Mouse (Mus musculus) embryonic facial prominence, embryonic 11.5 days (tissue): ENCODE measurements at regions not wholly inside any gene's neighbourhood (a gene's known extent, or its start where the extent isn't known, plus 50 kb on each side); places are given as distances from the start of the nearest gene placed in this dataset.
A peak's percentile ranks its signal among the peaks of the same experiment; 100 is the strongest.

Experiments
- ATAC-seq: fragments of 200-750 bp; cut with Nextera tagmentation; replicated peaks from 2 replicates; pipeline ENCODE4 v1.8.0; 2017; ENCODE audit warnings: low read depth; ENCODE audit not compliant: insufficient number of reproducible peaks, low FRiP score, low TSS enrichment
- DNase-seq: peaks from one replicate; pipeline ENCODE4 v3.0.0-alpha.2; 2015; ENCODE audit warnings: low spot score
- H3K27ac ChIP-seq: fragments of 300-500 bp; sonication (generic); replicated peaks from 2 replicates; pipeline ENCODE4 v1.5.1; 2014; ENCODE audit warnings: mild to moderate bottlenecking, low read depth, low read length, control low read depth
- H3K27me3 ChIP-seq: fragments of 300-500 bp; sonication (generic); 2 replicates; pipeline ENCODE4 v1.6.1; 2014; ENCODE audit warnings: mild to moderate bottlenecking, low read length, moderate library complexity, mixed read lengths; ENCODE audit not compliant: control insufficient read depth, insufficient read depth
- H3K36me3 ChIP-seq: fragments of 300-500 bp; sonication (generic); replicated peaks from 2 replicates; pipeline ENCODE4 v1.6.1; 2014; ENCODE audit warnings: low read depth, mild to moderate bottlenecking, low read length, moderate library complexity, mixed read lengths; ENCODE audit not compliant: control insufficient read depth, insufficient read depth
- H3K4me1 ChIP-seq: fragments of 300-500 bp; sonication (generic); 2 replicates; pipeline ENCODE4 v1.6.1; 2014; ENCODE audit warnings: low read length, mixed read lengths; ENCODE audit not compliant: control insufficient read depth, insufficient read depth
- H3K4me2 ChIP-seq: fragments of 300-500 bp; sonication (generic); 2 replicates; pipeline ENCODE4 v1.6.1; 2014; ENCODE audit warnings: low read depth, mild to moderate bottlenecking, control low read depth, low read length, moderate library complexity
- H3K4me3 ChIP-seq: fragments of 300-500 bp; sonication (generic); 2 replicates; pipeline ENCODE4 v1.5.1; 2014; ENCODE audit warnings: low read depth, low read length, control low read depth
- H3K9ac ChIP-seq: fragments of 300-500 bp; sonication (generic); replicated peaks from 2 replicates; pipeline ENCODE4 v1.6.1; 2014; ENCODE audit warnings: mild to moderate bottlenecking, control low read depth, low read length
- H3K9me3 ChIP-seq: fragments of 300-500 bp; sonication (generic); replicated peaks from 2 replicates; pipeline ENCODE4 v1.6.1; 2016; ENCODE audit warnings: mild to moderate bottlenecking, low read length, inconsistent platforms, mixed read lengths; ENCODE audit not compliant: control insufficient read depth
- WGBS: fragments of 180-500 bp; shearing (Covaris S2); extraction: QIAGEN DNeasy Blood & Tissue Kit; methylation state at CpG from one replicate; pipeline ENCODE4 v1.1.7; 2014; 5-methylcytosine and 5-hydroxymethylcytosine counted together

- no peaks in the 10 kb centered on the region for H3K4me1 ChIP-seq
- no peak overlapping the region for H3K9ac ChIP-seq
- no peaks in the 10 kb centered on the region for H3K27me3 ChIP-seq
- H3K4me3 ChIP-seq = no peak overlapping the region
- WGBS = 95% methylated on average over 8 of the region's 8 CpGs
- no peak overlapping the region for H3K27ac ChIP-seq
- ATAC-seq (no peak), DNase-seq (no peak)
- H3K36me3 ChIP-seq = no peaks in the 10 kb centered on the region
- no peak overlapping the region for H3K4me2 ChIP-seq
- no peaks in the 10 kb centered on the region for H3K9me3 ChIP-seq
Observed at GRCm38 (mm10) chr3:35095221-35095620, 445.0 kb downstream of the Sox2 start.

- Histone ChIP-seq H3K4me3 (no peak overlapping the region), H3K27ac (no peak overlapping the region), H3K9me3 (no peaks in the 10 kb centered on the region), H3K4me1 (no peaks in the 10 kb centered on the region), H3K36me3 (no peaks in the 10 kb centered on the region), H3K27me3 (no peaks in the 10 kb centered on the region), H3K4me2 (no peak overlapping the region), H3K9ac (no peak overlapping the region)
- ATAC-seq (no peak), DNase-seq (no peak)
- 82% methylated on average over 5 of the region's 5 CpGs for WGBS
Observed at GRCm38 (mm10) chr3:35096381-35096780, 446.2 kb downstream of the Sox2 start.

GRCm38 (mm10) chr3:35097766-35098165 lies 447.6 kb downstream of the Sox2 start:
- Histone ChIP-seq H3K36me3 (no peaks in the 10 kb centered on the region), H3K4me3 (no peak overlapping the region), H3K4me1 (no peaks in the 10 kb centered on the region), H3K4me2 (no peak overlapping the region), H3K27me3 (no peaks in the 10 kb centered on the region), H3K9ac (no peak overlapping the region), H3K9me3 (no peaks in the 10 kb centered on the region), H3K27ac (no peak overlapping the region)
- no peak for DNase-seq
- WGBS = 81% methylated on average over 6 of the region's 6 CpGs
- no peak for ATAC-seq

- H3K4me3 ChIP-seq = no peak overlapping the region
- whole genome bisulfite sequencing = 62% methylated on average over 3 of the region's 3 CpGs
- DNase-seq = no peak
- no peak overlapping the region for H3K9ac ChIP-seq
- H3K4me2 ChIP-seq = no peak overlapping the region
- no peaks in the 10 kb centered on the region for H3K27me3 ChIP-seq
- H3K36me3 ChIP-seq = no peaks in the 10 kb centered on the region
- H3K27ac ChIP-seq = no peak overlapping the region
- H3K4me1 ChIP-seq = no peaks in the 10 kb centered on the region
- H3K9me3 ChIP-seq = no peaks in the 10 kb centered on the region
- ATAC-seq = no peak
Observed at GRCm38 (mm10) chr3:35099226-35099625, 449.0 kb downstream of the Sox2 start.

GRCm38 (mm10) chr3:35099876-35100420 lies 449.7 kb downstream of the Sox2 start:
- Histone ChIP-seq H3K9ac (no peak overlapping the region), H3K4me2 (no peak overlapping the region), H3K27ac (no peak overlapping the region), H3K4me1 (no peaks in the 10 kb centered on the region), H3K27me3 (no peaks in the 10 kb centered on the region), H3K9me3 (no peaks in the 10 kb centered on the region), H3K36me3 (no peaks in the 10 kb centered on the region), H3K4me3 (no peak overlapping the region)
- DNase-seq (no peak), ATAC-seq (no peak)
- WGBS = 61% methylated on average over 10 of the region's 10 CpGs

GRCm38 (mm10) chr3:35101286-35101685 lies 451.1 kb downstream of the Sox2 start:
- 72% methylated on average over 8 of the region's 8 CpGs for WGBS
- Histone ChIP-seq H3K4me2 (no peak overlapping the region), H3K36me3 (no peaks in the 10 kb centered on the region), H3K27me3 (no peaks in the 10 kb centered on the region), H3K9ac (no peak overlapping the region), H3K9me3 (no peaks in the 10 kb centered on the region), H3K4me1 (no peaks in the 10 kb centered on the region), H3K27ac (no peak overlapping the region), H3K4me3 (no peak overlapping the region)
- DNase-seq (no peak), ATAC-seq (no peak)

GRCm38 (mm10) chr3:35101951-35102350 lies 451.7 kb downstream of the Sox2 start:
- H3K27ac ChIP-seq = no peak overlapping the region
- H3K4me2 ChIP-seq = no peak overlapping the region
- H3K4me3 ChIP-seq = no peak overlapping the region
- DNase-seq (no peak), ATAC-seq (no peak)
- H3K27me3 ChIP-seq = no peaks in the 10 kb centered on the region
- H3K9ac ChIP-seq = no peak overlapping the region
- H3K36me3 ChIP-seq = no peaks in the 10 kb centered on the region
- no peaks in the 10 kb centered on the region for H3K9me3 ChIP-seq
- H3K4me1 ChIP-seq = no peaks in the 10 kb centered on the region
- WGBS = 66% methylated on average over 5 of the region's 5 CpGs

GRCm38 (mm10) chr3:35102715-35103591 lies 452.7 kb downstream of the Sox2 start:
- Histone ChIP-seq H3K9me3 (no peaks in the 10 kb centered on the region), H3K4me2 (no peak overlapping the region), H3K4me1 (no peaks in the 10 kb centered on the region), H3K27ac (no peak overlapping the region), H3K36me3 (no peaks in the 10 kb centered on the region), H3K4me3 (no peak overlapping the region), H3K27me3 (no peaks in the 10 kb centered on the region), H3K9ac (no peak overlapping the region)
- ATAC-seq (no peak), DNase-seq (peak; percentile 87)
- 28% methylated on average over 13 of the region's 13 CpGs for WGBS
